Mouse (Mus musculus) cerebellum, postnatal 25 days (tissue): ENCODE results near the gene Gemin8.

Experiments
- DNase-seq, 2 experiments: peaks; one replicate each; pipeline ENCODE4 v3.0.0; 2021; ENCODE audit warnings: mixed read lengths in 2 of 2

Gene Gemin8

GRCm38 (mm10) chrX:166169892-166170799 is at the start of gene Gemin8:
TSS of gene Gemin8 (plus strand) at chrX:166170454.
- DNase-seq, result peak; percentile 90 to 94

GRCm38 (mm10) chrX:166147158-166147846 is 23.0 kb upstream of the Gemin8 start:
- DNase-seq, result peak; percentile 31 to 38

- no peak for DNase-seq
Observed at GRCm38 (mm10) chrX:166162773-166163172, 7.5 kb upstream of the Gemin8 start.

- DNase-seq, result peak in 1 of 2 experiments; percentile 40
Observed at GRCm38 (mm10) chrX:166167307-166167706, 2.9 kb upstream of the Gemin8 start.

GRCm38 (mm10) chrX:166167923-166168322 is 2.3 kb upstream of the Gemin8 start:
- DNase-seq, result no peak

- no peak for DNase-seq
Observed at GRCm38 (mm10) chrX:166170800-166171738, 815 bp downstream of the Gemin8 start.

- DNase-seq, result peak in 1 of 2 experiments; percentile 9
Observed at GRCm38 (mm10) chrX:166172041-166172440, 1.8 kb downstream of the Gemin8 start.

- peak; percentile 15 to 24 for DNase-seq
Observed at GRCm38 (mm10) chrX:166172661-166173060, 2.4 kb downstream of the Gemin8 start.

GRCm38 (mm10) chrX:166173796-166174195 is 3.5 kb downstream of the Gemin8 start:
- peak; percentile 25 to 33 for DNase-seq

GRCm38 (mm10) chrX:166177929-166178328 is 7.7 kb downstream of the Gemin8 start:
- no peak for DNase-seq

GRCm38 (mm10) chrX:166183094-166183493 is 12.8 kb downstream of the Gemin8 start:
- DNase-seq, result no peak

- no peak for DNase-seq
Observed at GRCm38 (mm10) chrX:166185327-166185913, 15.2 kb downstream of the Gemin8 start.

GRCm38 (mm10) chrX:166187803-166188202 is 17.5 kb downstream of the Gemin8 start:
- DNase-seq, result no peak

GRCm38 (mm10) chrX:166196327-166196726 is 26.1 kb downstream of the Gemin8 start:
- DNase-seq, result no peak

- no peak for DNase-seq
Observed at GRCm38 (mm10) chrX:166198266-166198665, 28.0 kb downstream of the Gemin8 start.

- DNase-seq, result no peak
Observed at GRCm38 (mm10) chrX:166199812-166200211, 29.6 kb downstream of the Gemin8 start.

- DNase-seq, result no peak
Observed at GRCm38 (mm10) chrX:166214576-166214975, 44.3 kb downstream of the Gemin8 start.

- DNase-seq, result no peak
Observed at GRCm38 (mm10) chrX:166216248-166216647, 46.0 kb downstream of the Gemin8 start.

GRCm38 (mm10) chrX:166216720-166217119 is 46.5 kb downstream of the Gemin8 start:
- no peak for DNase-seq

- no peak for DNase-seq
Observed at GRCm38 (mm10) chrX:166219331-166219730, 49.1 kb downstream of the Gemin8 start.

- DNase-seq, result no peak
Observed at GRCm38 (mm10) chrX:166226856-166227255, 56.6 kb downstream of the Gemin8 start.

GRCm38 (mm10) chrX:166229750-166230149 is 59.5 kb downstream of the Gemin8 start:
- no peak for DNase-seq
